Mouse (Mus musculus): ENCODE measurements around the gene Plekhm2. TPM values are rescaled to one million over a fixed set of nuclear protein-coding genes. Genes with fewer than 3 reads are reported as not detected.

The Plekhm2 gene
- polyA plus RNA-seq, 1 experiment = 92.9 TPM

- no peak for DNase-seq (ENCODE audit: extremely low spot score in 1 of 2, low spot score in 1 of 2)
Measured at GRCm38 (mm10) chr4:141663122-141663931, 1.4 kb downstream of the Plekhm2 start.

DNA sequence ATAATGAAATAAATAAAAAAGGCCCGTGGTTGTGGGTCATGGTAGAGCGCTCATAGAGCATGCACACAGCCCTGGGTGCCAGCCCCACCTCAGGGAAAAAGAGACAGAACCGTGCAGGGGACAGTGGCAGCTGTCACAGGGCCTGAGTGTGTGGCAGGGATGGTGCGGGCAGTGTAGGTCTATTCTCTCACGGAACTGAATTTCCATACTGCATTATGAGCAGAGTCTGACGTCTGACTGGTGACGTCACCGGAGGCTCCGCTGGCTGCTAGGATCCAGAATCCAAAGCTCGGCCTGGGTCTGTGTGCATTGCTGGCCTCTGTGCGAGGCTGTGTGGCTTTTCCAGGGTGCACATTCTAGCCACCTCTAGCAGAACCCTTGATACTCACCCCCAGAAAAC lies 3.8 kb downstream of the Plekhm2 start:
- DNase-seq (ENCODE audit: extremely low spot score in 1 of 2, low spot score in 1 of 2) = no peak

GRCm38 (mm10) chr4:141659739-141660138 lies 5.0 kb downstream of the Plekhm2 start:
- no peak for DNase-seq (ENCODE audit: extremely low spot score in 1 of 2, low spot score in 1 of 2)

DNA sequence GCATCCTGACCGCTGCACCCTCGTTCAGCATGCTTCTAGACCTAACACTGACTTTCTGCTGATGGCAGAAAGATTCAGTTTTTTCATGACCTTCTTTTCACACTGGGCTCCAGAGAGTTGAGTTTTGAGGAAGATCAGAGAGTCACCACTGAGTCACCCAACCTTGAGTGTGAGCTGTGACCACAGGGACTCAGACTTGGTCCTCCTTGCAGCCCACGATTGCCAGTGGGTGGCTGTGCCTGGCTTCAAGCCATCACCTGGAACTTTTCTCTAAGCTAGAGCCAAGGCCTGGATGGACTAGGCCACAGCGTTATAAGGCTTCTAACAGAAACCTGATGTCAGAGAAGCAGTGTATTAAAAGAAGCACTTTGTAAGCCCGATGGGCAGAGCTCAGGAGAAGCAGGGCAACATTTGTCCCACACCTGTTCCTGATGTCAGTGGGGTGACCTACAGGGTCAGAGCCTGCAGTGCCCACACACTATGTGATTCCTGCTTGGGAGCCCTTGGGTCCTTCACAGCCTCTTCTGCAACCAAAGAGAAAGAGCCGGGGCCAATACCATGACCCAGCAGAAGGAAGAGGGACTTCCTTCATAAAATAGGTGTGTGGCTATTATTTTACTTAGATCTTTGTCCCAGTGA lies 5.7 kb downstream of the Plekhm2 start:
- DNase-seq (ENCODE audit: extremely low spot score in 1 of 2, low spot score in 1 of 2) = no peak

- no peak for DNase-seq (ENCODE audit: extremely low spot score in 1 of 2, low spot score in 1 of 2)
Measured at GRCm38 (mm10) chr4:141656932-141657331, 7.8 kb downstream of the Plekhm2 start.

- DNase-seq (ENCODE audit: extremely low spot score in 1 of 2, low spot score in 1 of 2) = peak in 1 of 2 experiments; percentile 54
Measured at GRCm38 (mm10) chr4:141655908-141656608, 8.6 kb downstream of the Plekhm2 start.

- no peak for DNase-seq (ENCODE audit: extremely low spot score in 1 of 2, low spot score in 1 of 2)
Measured at GRCm38 (mm10) chr4:141654509-141654908, 10.2 kb downstream of the Plekhm2 start.

DNA sequence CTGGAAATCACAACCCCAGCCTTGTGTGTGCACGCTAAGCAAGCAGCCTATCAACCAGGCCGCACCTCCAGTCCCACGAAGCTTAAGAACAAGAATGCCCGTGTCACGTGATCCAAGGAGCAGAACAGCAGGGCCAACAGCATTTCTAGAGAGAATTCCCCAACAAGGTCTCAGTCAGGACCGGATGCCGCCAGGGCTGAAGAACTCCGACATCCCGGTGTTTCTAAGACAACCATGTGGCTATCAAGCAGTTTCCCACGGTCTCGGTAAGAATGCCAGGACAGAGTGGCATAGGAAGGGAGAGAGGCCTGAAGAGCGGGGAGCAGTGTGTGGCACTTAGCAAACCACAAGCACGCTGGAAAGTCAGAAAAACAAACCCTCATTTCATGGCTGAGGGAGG lies 10.9 kb downstream of the Plekhm2 start:
- DNase-seq (ENCODE audit: extremely low spot score in 1 of 2, low spot score in 1 of 2) = no peak

GRCm38 (mm10) chr4:141653044-141653443 lies 11.7 kb downstream of the Plekhm2 start:
- DNase-seq (ENCODE audit: extremely low spot score in 1 of 2, low spot score in 1 of 2) = no peak

DNA sequence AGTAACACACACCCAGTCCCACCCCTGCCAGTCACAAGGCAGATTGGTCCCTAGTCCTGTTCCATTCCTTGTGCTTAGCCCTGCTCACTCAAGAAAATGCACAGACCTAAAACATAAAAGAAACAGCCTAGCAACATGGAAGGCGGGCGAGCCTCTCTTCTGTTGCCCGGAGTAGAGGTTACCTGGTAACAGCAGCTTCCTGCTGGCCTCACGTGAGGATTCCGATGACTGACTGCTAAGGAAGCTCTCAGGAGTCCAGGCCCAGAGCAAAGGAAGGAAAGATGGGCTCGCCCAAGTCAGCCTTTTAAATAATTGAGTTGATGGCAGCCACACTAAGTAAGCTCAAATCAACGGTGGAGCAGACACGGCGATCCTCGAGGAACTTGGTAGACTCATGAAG lies 12.8 kb downstream of the Plekhm2 start:
- no peak for DNase-seq (ENCODE audit: extremely low spot score in 1 of 2, low spot score in 1 of 2)

- no peak for DNase-seq (ENCODE audit: extremely low spot score in 1 of 2, low spot score in 1 of 2)
Measured at GRCm38 (mm10) chr4:141651286-141651685, 13.4 kb downstream of the Plekhm2 start.

GRCm38 (mm10) chr4:141649244-141649643 lies 15.5 kb downstream of the Plekhm2 start:
- DNase-seq (ENCODE audit: extremely low spot score in 1 of 2, low spot score in 1 of 2) = no peak

DNA sequence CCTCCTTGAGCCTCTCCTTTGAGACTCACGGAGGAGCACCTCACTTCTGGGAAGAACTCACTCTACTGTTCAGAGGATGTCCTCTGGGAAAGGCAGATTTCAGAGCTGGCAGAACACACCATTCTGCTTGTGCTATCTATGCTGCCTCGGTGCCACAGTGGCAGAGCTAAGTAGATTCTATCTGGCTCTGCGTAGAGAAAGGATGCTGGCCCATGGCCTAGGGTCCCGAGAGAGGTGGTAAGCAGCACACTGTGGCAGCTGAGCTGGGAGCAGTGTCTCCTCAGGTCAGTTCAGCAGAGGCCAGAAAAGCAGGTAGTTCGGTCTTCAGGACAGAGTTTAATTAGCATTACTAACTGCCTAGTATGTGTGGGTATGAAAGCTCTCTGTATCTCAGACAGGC lies 16.4 kb downstream of the Plekhm2 start:
- DNase-seq (ENCODE audit: extremely low spot score in 1 of 2, low spot score in 1 of 2) = no peak

- DNase-seq (ENCODE audit: extremely low spot score in 1 of 2, low spot score in 1 of 2) = no peak
Measured at GRCm38 (mm10) chr4:141647187-141647586, 17.5 kb downstream of the Plekhm2 start.

GRCm38 (mm10) chr4:141645988-141646387 lies 18.7 kb downstream of the Plekhm2 start:
- DNase-seq (ENCODE audit: extremely low spot score in 1 of 2, low spot score in 1 of 2) = no peak

- DNase-seq (ENCODE audit: extremely low spot score in 1 of 2, low spot score in 1 of 2) = peak in 1 of 2 experiments; percentile 63
Measured at GRCm38 (mm10) chr4:141643118-141643855, 21.4 kb downstream of the Plekhm2 start.

- DNase-seq (ENCODE audit: extremely low spot score in 1 of 2, low spot score in 1 of 2) = no peak
Measured at GRCm38 (mm10) chr4:141641961-141642811, 22.5 kb downstream of the Plekhm2 start.

- DNase-seq (ENCODE audit: extremely low spot score in 1 of 2, low spot score in 1 of 2) = no peak
Measured at GRCm38 (mm10) chr4:141641353-141641771, 23.3 kb downstream of the Plekhm2 start.

DNA sequence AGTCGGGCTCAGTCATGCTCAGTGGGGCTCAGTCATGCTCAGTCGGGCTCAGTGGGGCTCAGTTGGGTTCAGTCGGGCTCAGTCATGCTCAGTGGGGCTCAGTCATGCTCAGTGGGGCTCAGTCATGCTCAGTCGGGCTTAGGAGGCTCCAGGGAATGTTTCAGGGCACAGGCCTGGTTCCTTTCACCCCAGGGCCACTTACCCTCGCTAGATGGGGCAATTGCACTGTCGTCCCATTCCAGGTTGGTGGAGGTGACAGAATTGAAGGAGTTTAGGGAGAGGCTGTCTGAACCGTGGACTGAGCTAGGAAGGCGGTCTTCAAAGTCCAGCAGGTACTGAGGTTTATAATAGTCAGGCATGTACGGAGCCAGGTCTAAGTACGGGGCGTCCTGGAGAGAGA lies 25.2 kb downstream of the Plekhm2 start:
- no peak for DNase-seq (ENCODE audit: extremely low spot score in 1 of 2, low spot score in 1 of 2)

- DNase-seq (ENCODE audit: extremely low spot score in 1 of 2, low spot score in 1 of 2) = no peak
Measured at GRCm38 (mm10) chr4:141636693-141637092, 28.0 kb downstream of the Plekhm2 start.
